Mouse (Mus musculus): ENCODE results near the gene Camta1. TPM values are rescaled to one million over a fixed set of nuclear protein-coding genes. Genes with fewer than 3 reads are reported as not detected.
A peak's percentile ranks its signal among the peaks of the same experiment; 100 is the strongest.

The Camta1 gene
- total RNA-seq, 1 experiment = 9.3 TPM

DNA sequence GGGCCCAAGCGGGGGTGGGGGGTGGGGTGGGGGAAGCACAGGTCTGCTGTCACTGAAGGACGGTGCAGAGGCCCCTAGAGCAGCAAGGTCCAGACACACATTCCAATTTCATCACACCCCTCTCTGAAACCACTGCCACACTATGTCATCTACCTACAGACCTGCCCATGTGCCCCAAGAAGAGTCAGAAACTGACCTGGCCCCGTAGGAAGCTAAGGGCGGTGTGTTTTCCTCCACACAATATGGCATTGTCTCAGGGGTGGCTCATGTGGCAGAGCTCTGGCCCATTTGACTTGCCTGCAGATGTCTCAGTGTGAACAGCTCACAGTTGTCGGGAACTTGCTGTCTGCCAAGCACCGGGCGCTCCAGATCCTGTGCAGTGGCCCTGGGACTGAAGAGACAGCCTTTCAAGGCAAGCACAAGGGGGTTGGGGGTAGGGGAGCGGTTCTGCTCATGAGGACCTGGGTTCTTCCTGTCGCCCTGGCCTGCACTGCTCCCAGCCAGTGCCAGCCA lies 989.5 kb downstream of the Camta1 start:
- Histone ChIP-seq H3K4me3 (ENCODE audit: insufficient read depth in 1 of 2, low read depth in 1 of 2, low read length in 2 of 2, poor library complexity in 1 of 2, severe bottlenecking in 1 of 2) (no peak overlapping the region; a peak in 1 of 4 replicates), H3K27ac (ENCODE audit: insufficient read depth, low read depth, low read length, poor library complexity, severe bottlenecking) (peak overlapping the region; percentile 17; the same call in 1 of the 2 replicates), H3K9me3 (ENCODE audit: control insufficient read depth, insufficient read depth, low read depth, low read length) (no peaks in the 10 kb centered on the region), H3K4me1 (ENCODE audit: control insufficient read depth in 2 of 2, insufficient read depth in 2 of 2, low read length in 2 of 2, poor library complexity in 1 of 2) (peaks cover 5 to 27% of the 10 kb centered on the region in 2 experiments; a peak in 3 of 4 replicates), H3K36me3 (ENCODE audit: control insufficient read depth, insufficient read depth, low read length, poor library complexity, severe bottlenecking) (peaks cover 9% of the 10 kb centered on the region), H3K9ac (ENCODE audit: insufficient read depth, low read depth, low read length, poor library complexity, severe bottlenecking) (peak overlapping the region; percentile 14; the same call in 1 of the 2 replicates)
- in situ Hi-C loops (cut with MboI; ENCODE audit: low sequenced_read_pairs in 2 of 2, unreplicated experiment in 2 of 2) = no loop called here
- TF ChIP-seq HCFC1 (IDR thresholded peaks at IDR 0.05; ENCODE audit: borderline replicate concordance, insufficient read depth, low read length) (no peak), MAFK (IDR thresholded peaks at IDR 0.05; ENCODE audit: insufficient read depth, low read depth, low read length) (no peak), ZC3H11A (IDR thresholded peaks at IDR 0.05; ENCODE audit: borderline replicate concordance, low read depth, low read length) (no peak), CHD2 (IDR thresholded peaks at IDR 0.05; ENCODE audit: low read depth, low read length) (no peak), ZNF384 (IDR thresholded peaks at IDR 0.05; ENCODE audit: low read depth, low read length) (no peak)
- no peak for DNase-seq (ENCODE audit: low read depth, low spot score)

DNA sequence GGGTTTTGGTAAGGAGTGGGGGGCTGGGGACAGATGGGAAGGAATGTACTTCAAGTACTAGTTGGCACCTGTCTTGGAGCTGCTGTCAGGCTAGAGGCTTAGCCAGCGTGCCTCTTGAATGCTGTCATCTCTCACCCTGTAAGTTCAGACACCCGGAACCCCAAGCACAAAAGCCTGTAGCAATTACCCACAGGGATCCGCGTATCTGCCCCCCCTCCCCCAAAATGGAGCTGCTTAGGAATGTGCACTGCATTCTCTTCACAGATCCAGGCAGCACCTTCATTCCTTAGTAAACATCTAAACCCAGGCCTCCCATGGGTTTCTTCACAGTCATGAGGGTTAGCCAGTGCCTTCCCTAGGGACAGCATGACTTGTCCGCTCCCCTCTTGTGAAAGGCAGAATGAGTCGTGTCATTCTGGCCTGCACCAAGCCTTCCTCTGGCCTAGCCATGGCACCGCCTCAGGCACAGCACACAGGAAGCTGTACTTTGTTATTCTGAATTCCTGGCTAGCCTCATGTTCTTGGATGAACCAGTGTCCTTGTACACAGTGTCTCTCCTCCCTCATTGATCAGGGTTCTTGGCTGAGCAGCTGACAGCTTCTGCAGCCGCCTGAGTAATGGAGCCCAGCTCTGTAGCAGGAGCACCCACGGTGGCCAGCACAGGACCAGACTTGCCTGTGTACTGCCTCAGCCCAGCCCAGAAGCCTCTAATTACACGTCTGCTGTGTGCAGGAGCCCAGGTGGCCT lies 990.1 kb downstream of the Camta1 start:
- Histone ChIP-seq H3K27ac (ENCODE audit: insufficient read depth, low read depth, low read length, poor library complexity, severe bottlenecking) (no peak overlapping the region), H3K9ac (ENCODE audit: insufficient read depth, low read depth, low read length, poor library complexity, severe bottlenecking) (0 out of 2 replicates have a peak overlapping the region, but pooled peaks have one; percentile 17)
- DNase-seq (ENCODE audit: low read depth, low spot score) = no peak

DNA sequence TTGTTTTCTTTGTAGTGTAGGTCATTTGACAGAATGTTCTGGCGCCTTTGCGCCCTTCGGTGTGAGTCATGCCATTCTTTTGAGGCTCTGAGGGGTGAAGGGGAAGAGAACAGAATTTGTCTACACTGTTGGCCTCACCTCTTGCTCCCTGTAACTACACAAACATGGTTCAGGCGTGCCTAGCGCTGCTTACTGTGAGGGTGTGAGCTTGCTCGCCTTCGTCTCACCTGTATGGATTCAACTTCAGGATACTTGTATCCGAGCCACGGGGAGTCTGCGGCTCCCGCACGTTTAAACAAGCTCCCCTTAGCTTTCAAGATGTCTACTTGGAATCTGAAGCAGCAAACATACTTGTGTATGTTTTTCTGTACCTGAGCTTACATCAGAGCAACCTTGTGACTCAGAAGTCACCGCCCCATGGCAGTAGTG lies 990.7 kb downstream of the Camta1 start:
- Histone ChIP-seq H3K4me1 (ENCODE audit: control insufficient read depth in 2 of 2, insufficient read depth in 2 of 2, low read length in 2 of 2, poor library complexity in 1 of 2) (peaks cover 5 to 27% of the 10 kb centered on the region in 2 experiments; a peak in 3 of 4 replicates), H3K4me3 (ENCODE audit: insufficient read depth in 1 of 2, low read depth in 1 of 2, low read length in 2 of 2, poor library complexity in 1 of 2, severe bottlenecking in 1 of 2) (no peak overlapping the region), H3K36me3 (ENCODE audit: control insufficient read depth, insufficient read depth, low read length, poor library complexity, severe bottlenecking) (peaks cover 21% of the 10 kb centered on the region), H3K9me3 (ENCODE audit: control insufficient read depth, insufficient read depth, low read depth, low read length) (no peaks in the 10 kb centered on the region), H3K27ac (ENCODE audit: insufficient read depth, low read depth, low read length, poor library complexity, severe bottlenecking) (no peak overlapping the region), H3K9ac (ENCODE audit: insufficient read depth, low read depth, low read length, poor library complexity, severe bottlenecking) (no peak overlapping the region)
- in situ Hi-C loops (cut with MboI; ENCODE audit: low sequenced_read_pairs in 2 of 2, unreplicated experiment in 2 of 2) = no loop called here
- TF ChIP-seq CHD2 (IDR thresholded peaks at IDR 0.05; ENCODE audit: low read depth, low read length) (no peak), MAFK (IDR thresholded peaks at IDR 0.05; ENCODE audit: insufficient read depth, low read depth, low read length) (no peak), ZC3H11A (IDR thresholded peaks at IDR 0.05; ENCODE audit: borderline replicate concordance, low read depth, low read length) (no peak), ZNF384 (IDR thresholded peaks at IDR 0.05; ENCODE audit: low read depth, low read length) (no peak), HCFC1 (IDR thresholded peaks at IDR 0.05; ENCODE audit: borderline replicate concordance, insufficient read depth, low read length) (no peak)
- DNase-seq (ENCODE audit: low read depth, low spot score) = no peak

More for the DNA sequence above, 990.1 kb downstream of the Camta1 start:
- H3K4me1 ChIP-seq (ENCODE audit: control insufficient read depth in 2 of 2, insufficient read depth in 2 of 2, low read length in 2 of 2, poor library complexity in 1 of 2) = peaks cover 5 to 27% of the 10 kb centered on the region in 2 experiments; a peak in 3 of 4 replicates
- H3K36me3 ChIP-seq (ENCODE audit: control insufficient read depth, insufficient read depth, low read length, poor library complexity, severe bottlenecking) = peaks cover 15% of the 10 kb centered on the region
- no peaks in the 10 kb centered on the region for H3K9me3 ChIP-seq (ENCODE audit: control insufficient read depth, insufficient read depth, low read depth, low read length)
- no peak overlapping the region for H3K4me3 ChIP-seq (ENCODE audit: insufficient read depth in 1 of 2, low read depth in 1 of 2, low read length in 2 of 2, poor library complexity in 1 of 2, severe bottlenecking in 1 of 2)
- TF ChIP-seq HCFC1 (IDR thresholded peaks at IDR 0.05; ENCODE audit: borderline replicate concordance, insufficient read depth, low read length) (no peak), ZNF384 (IDR thresholded peaks at IDR 0.05; ENCODE audit: low read depth, low read length) (no peak), MAFK (IDR thresholded peaks at IDR 0.05; ENCODE audit: insufficient read depth, low read depth, low read length) (no peak), CHD2 (IDR thresholded peaks at IDR 0.05; ENCODE audit: low read depth, low read length) (no peak), ZC3H11A (IDR thresholded peaks at IDR 0.05; ENCODE audit: borderline replicate concordance, low read depth, low read length) (no peak)
- in situ Hi-C loops (cut with MboI; ENCODE audit: low sequenced_read_pairs in 2 of 2, unreplicated experiment in 2 of 2) = no loop called here

DNA sequence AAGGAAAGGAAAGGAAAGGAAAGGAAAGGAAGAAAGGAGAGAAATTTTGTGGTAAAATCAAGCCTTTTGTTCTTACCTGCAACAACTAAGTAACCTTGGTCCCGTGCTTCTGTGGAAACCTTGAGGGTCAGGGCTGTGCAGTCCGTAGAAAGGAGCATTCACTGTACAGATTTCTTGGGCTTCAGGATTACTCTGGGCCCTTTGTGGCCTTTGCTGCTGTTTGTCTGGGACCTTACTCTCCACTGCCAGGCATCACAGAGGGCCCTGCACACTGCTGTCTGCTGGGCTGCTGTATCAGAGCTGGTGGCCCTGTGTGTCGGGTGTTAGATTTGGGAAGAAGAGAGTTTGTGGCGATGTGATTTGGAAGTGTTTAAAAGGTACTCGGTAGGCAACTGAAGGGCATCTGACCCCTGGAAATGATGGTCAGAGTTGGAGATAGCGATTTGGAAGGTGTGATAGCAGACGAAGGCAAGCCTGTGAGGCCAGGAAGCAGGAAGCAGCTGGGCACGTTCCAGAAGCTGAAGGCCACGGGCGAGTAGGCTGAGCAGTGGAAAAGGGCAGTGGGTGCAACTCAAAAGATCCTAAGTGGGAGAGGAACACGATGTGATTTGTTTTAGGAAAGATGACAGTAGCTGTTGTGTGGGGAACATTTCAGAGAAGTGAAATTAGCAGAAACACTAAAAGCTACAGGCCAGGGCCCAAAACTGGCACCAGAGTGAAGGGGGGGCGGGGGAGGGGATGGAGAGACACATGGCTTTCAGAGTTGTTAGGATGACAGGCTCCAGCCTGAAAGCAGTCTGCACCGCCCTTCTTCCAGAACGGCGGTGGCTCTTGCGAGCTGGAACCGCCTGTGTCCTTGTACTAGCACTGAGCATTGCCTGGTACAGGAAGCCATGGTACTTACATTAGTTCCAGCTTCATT lies 992.1 kb downstream of the Camta1 start:
- H3K4me3 ChIP-seq (ENCODE audit: insufficient read depth in 1 of 2, low read depth in 1 of 2, low read length in 2 of 2, poor library complexity in 1 of 2, severe bottlenecking in 1 of 2) = no peak overlapping the region
- H3K9me3 ChIP-seq (ENCODE audit: control insufficient read depth, insufficient read depth, low read depth, low read length) = no peaks in the 10 kb centered on the region
- H3K27ac ChIP-seq (ENCODE audit: insufficient read depth, low read depth, low read length, poor library complexity, severe bottlenecking) = no peak overlapping the region
- in situ Hi-C loops (cut with MboI; ENCODE audit: low sequenced_read_pairs in 2 of 2, unreplicated experiment in 2 of 2) = no loop called here
- DNase-seq (ENCODE audit: low read depth, low spot score) = no peak
- TF ChIP-seq ZNF384 (IDR thresholded peaks at IDR 0.05; ENCODE audit: low read depth, low read length) (no peak), MAFK (IDR thresholded peaks at IDR 0.05; ENCODE audit: insufficient read depth, low read depth, low read length) (no peak), HCFC1 (IDR thresholded peaks at IDR 0.05; ENCODE audit: borderline replicate concordance, insufficient read depth, low read length) (no peak), CHD2 (IDR thresholded peaks at IDR 0.05; ENCODE audit: low read depth, low read length) (no peak), ZC3H11A (IDR thresholded peaks at IDR 0.05; ENCODE audit: borderline replicate concordance, low read depth, low read length) (no peak)
- H3K9ac ChIP-seq (ENCODE audit: insufficient read depth, low read depth, low read length, poor library complexity, severe bottlenecking) = no peak overlapping the region
- H3K36me3 ChIP-seq (ENCODE audit: control insufficient read depth, insufficient read depth, low read length, poor library complexity, severe bottlenecking) = peaks cover 24% of the 10 kb centered on the region
- peaks cover 5 to 20% of the 10 kb centered on the region in 2 experiments; a peak in 3 of 4 replicates for H3K4me1 ChIP-seq (ENCODE audit: control insufficient read depth in 2 of 2, insufficient read depth in 2 of 2, low read length in 2 of 2, poor library complexity in 1 of 2)

All from ES-E14 (cell line).